Mouse (Mus musculus): ENCODE measurements around the gene Shq1. TPM values are rescaled to one million over a fixed set of nuclear protein-coding genes. Genes with fewer than 3 reads are reported as not detected.
A peak's percentile ranks its signal among the peaks of the same experiment; 100 is the strongest.

Gene Shq1
- polyA plus RNA-seq, 1 experiment = 6.0 TPM

GRCm38 (mm10) chr6:100563552-100564341 lies 107.2 kb downstream of the Shq1 start:
- peak; percentile 72 for TF ChIP-seq CTCF (IDR thresholded peaks at IDR 0.05; ENCODE audit: borderline replicate concordance, extremely low read depth, insufficient read depth, insufficient read length)
- no peak for TF ChIP-seq POLR2A (IDR thresholded peaks at IDR 0.05; ENCODE audit: borderline replicate concordance, extremely low read depth, insufficient read depth, insufficient read length, poor library complexity, severe bottlenecking)
- DNase-seq (ENCODE audit: low read depth) = peak; percentile 97

- DNase-seq (ENCODE audit: low read depth) = peak; percentile 88
- TF ChIP-seq CTCF (IDR thresholded peaks at IDR 0.05; ENCODE audit: borderline replicate concordance, extremely low read depth, insufficient read depth, insufficient read length) = no peak
- TF ChIP-seq POLR2A (IDR thresholded peaks at IDR 0.05; ENCODE audit: borderline replicate concordance, extremely low read depth, insufficient read depth, insufficient read length, poor library complexity, severe bottlenecking) = no peak
These were observed 108.0 kb downstream of the Shq1 start for GRCm38 (mm10) chr6:100562719-100563551.

GRCm38 (mm10) chr6:100558057-100558456 lies 112.9 kb downstream of the Shq1 start:
- peak; percentile 69 for DNase-seq (ENCODE audit: low read depth)
- TF ChIP-seq CTCF (IDR thresholded peaks at IDR 0.05; ENCODE audit: borderline replicate concordance, extremely low read depth, insufficient read depth, insufficient read length) (no peak), POLR2A (IDR thresholded peaks at IDR 0.05; ENCODE audit: borderline replicate concordance, extremely low read depth, insufficient read depth, insufficient read length, poor library complexity, severe bottlenecking) (no peak)

GRCm38 (mm10) chr6:100542154-100542997 lies 128.6 kb downstream of the Shq1 start:
- peak; percentile 45 for DNase-seq (ENCODE audit: low read depth)
- TF ChIP-seq POLR2A (IDR thresholded peaks at IDR 0.05; ENCODE audit: borderline replicate concordance, extremely low read depth, insufficient read depth, insufficient read length, poor library complexity, severe bottlenecking) (no peak), CTCF (IDR thresholded peaks at IDR 0.05; ENCODE audit: borderline replicate concordance, extremely low read depth, insufficient read depth, insufficient read length) (no peak)

- TF ChIP-seq CTCF (IDR thresholded peaks at IDR 0.05; ENCODE audit: borderline replicate concordance, extremely low read depth, insufficient read depth, insufficient read length) (peak; percentile 38; the same call in 1 of the 2 replicates), POLR2A (IDR thresholded peaks at IDR 0.05; ENCODE audit: borderline replicate concordance, extremely low read depth, insufficient read depth, insufficient read length, poor library complexity, severe bottlenecking) (no peak)
- no peak for DNase-seq (ENCODE audit: low read depth)
These were observed 131.3 kb downstream of the Shq1 start for GRCm38 (mm10) chr6:100539698-100540097.

GRCm38 (mm10) chr6:100538570-100538969 lies 132.4 kb downstream of the Shq1 start:
- no peak for DNase-seq (ENCODE audit: low read depth)
- no peak for TF ChIP-seq CTCF (IDR thresholded peaks at IDR 0.05; ENCODE audit: borderline replicate concordance, extremely low read depth, insufficient read depth, insufficient read length)
- TF ChIP-seq POLR2A (IDR thresholded peaks at IDR 0.05; ENCODE audit: borderline replicate concordance, extremely low read depth, insufficient read depth, insufficient read length, poor library complexity, severe bottlenecking) = no peak

GRCm38 (mm10) chr6:100537987-100538386 lies 133.0 kb downstream of the Shq1 start:
- DNase-seq (ENCODE audit: low read depth) = no peak
- TF ChIP-seq CTCF (IDR thresholded peaks at IDR 0.05; ENCODE audit: borderline replicate concordance, extremely low read depth, insufficient read depth, insufficient read length) = no peak
- TF ChIP-seq POLR2A (IDR thresholded peaks at IDR 0.05; ENCODE audit: borderline replicate concordance, extremely low read depth, insufficient read depth, insufficient read length, poor library complexity, severe bottlenecking) = no peak

GRCm38 (mm10) chr6:100537042-100537441 lies 133.9 kb downstream of the Shq1 start:
- DNase-seq (ENCODE audit: low read depth) = no peak
- no peak for TF ChIP-seq CTCF (IDR thresholded peaks at IDR 0.05; ENCODE audit: borderline replicate concordance, extremely low read depth, insufficient read depth, insufficient read length)
- TF ChIP-seq POLR2A (IDR thresholded peaks at IDR 0.05; ENCODE audit: borderline replicate concordance, extremely low read depth, insufficient read depth, insufficient read length, poor library complexity, severe bottlenecking) = no peak

- DNase-seq (ENCODE audit: low read depth) = no peak
- TF ChIP-seq CTCF (IDR thresholded peaks at IDR 0.05; ENCODE audit: borderline replicate concordance, extremely low read depth, insufficient read depth, insufficient read length) = no peak
These were observed 137.6 kb downstream of the Shq1 start for GRCm38 (mm10) chr6:100533364-100533763.

GRCm38 (mm10) chr6:100532326-100532725 lies 138.6 kb downstream of the Shq1 start:
- DNase-seq (ENCODE audit: low read depth) = peak; percentile 62
- TF ChIP-seq CTCF (IDR thresholded peaks at IDR 0.05; ENCODE audit: borderline replicate concordance, extremely low read depth, insufficient read depth, insufficient read length) = no peak
- TF ChIP-seq POLR2A (IDR thresholded peaks at IDR 0.05; ENCODE audit: borderline replicate concordance, extremely low read depth, insufficient read depth, insufficient read length, poor library complexity, severe bottlenecking) = no peak

GRCm38 (mm10) chr6:100529673-100530072 lies 141.3 kb downstream of the Shq1 start:
- no peak for TF ChIP-seq CTCF (IDR thresholded peaks at IDR 0.05; ENCODE audit: borderline replicate concordance, extremely low read depth, insufficient read depth, insufficient read length)
- TF ChIP-seq POLR2A (IDR thresholded peaks at IDR 0.05; ENCODE audit: borderline replicate concordance, extremely low read depth, insufficient read depth, insufficient read length, poor library complexity, severe bottlenecking) = no peak
- no peak for DNase-seq (ENCODE audit: low read depth)
